Mouse (Mus musculus): Measurements from ENCODE around the gene Gpatch2l.

Gpatch2l gene

GRCm38 (mm10) chr12:86241604-86242536, at the start of gene Gpatch2l:
Gene Gpatch2l (plus strand): TSS chr12:86241858.
- in situ Hi-C loops (cut with MboI; ENCODE audit: low sequenced_read_pairs) = no loop called here

GRCm38 (mm10) chr12:86192036-86192449, 49.6 kb upstream of the Gpatch2l start:
- in situ Hi-C loops (cut with MboI; ENCODE audit: low sequenced_read_pairs) = no loop called here

- in situ Hi-C loops (cut with MboI; ENCODE audit: low sequenced_read_pairs) = no loop called here
These were observed 44.7 kb upstream of the Gpatch2l start for GRCm38 (mm10) chr12:86196944-86197343.

- in situ Hi-C loops (cut with MboI; ENCODE audit: low sequenced_read_pairs) = no loop called here
These were observed 38.1 kb upstream of the Gpatch2l start for GRCm38 (mm10) chr12:86203443-86204057.

GRCm38 (mm10) chr12:86211099-86211520, 30.5 kb upstream of the Gpatch2l start:
- in situ Hi-C loops (cut with MboI; ENCODE audit: low sequenced_read_pairs) = no loop called here

GRCm38 (mm10) chr12:86212693-86213470, 28.8 kb upstream of the Gpatch2l start:
- in situ Hi-C loops (cut with MboI; ENCODE audit: low sequenced_read_pairs) = no loop called here

GRCm38 (mm10) chr12:86214201-86214600, 27.5 kb upstream of the Gpatch2l start:
- in situ Hi-C loops (cut with MboI; ENCODE audit: low sequenced_read_pairs) = no loop called here

GRCm38 (mm10) chr12:86216687-86217421, 24.8 kb upstream of the Gpatch2l start:
- in situ Hi-C loops (cut with MboI; ENCODE audit: low sequenced_read_pairs) = no loop called here

GRCm38 (mm10) chr12:86220200-86221021, 21.2 kb upstream of the Gpatch2l start:
- in situ Hi-C loops (cut with MboI; ENCODE audit: low sequenced_read_pairs) = no loop called here

- in situ Hi-C loops (cut with MboI; ENCODE audit: low sequenced_read_pairs) = no loop called here
These were observed 20.5 kb upstream of the Gpatch2l start for GRCm38 (mm10) chr12:86221074-86221703.

GRCm38 (mm10) chr12:86234295-86234694, 7.4 kb upstream of the Gpatch2l start:
- in situ Hi-C loops (cut with MboI; ENCODE audit: low sequenced_read_pairs) = no loop called here

- in situ Hi-C loops (cut with MboI; ENCODE audit: low sequenced_read_pairs) = no loop called here
These were observed 2.9 kb upstream of the Gpatch2l start for GRCm38 (mm10) chr12:86238736-86239135.

GRCm38 (mm10) chr12:86242563-86242962, 905 bp downstream of the Gpatch2l start:
- in situ Hi-C loops (cut with MboI; ENCODE audit: low sequenced_read_pairs) = no loop called here

GRCm38 (mm10) chr12:86243936-86244335, 2.3 kb downstream of the Gpatch2l start:
- in situ Hi-C loops (cut with MboI; ENCODE audit: low sequenced_read_pairs) = no loop called here

GRCm38 (mm10) chr12:86250183-86250582, 8.5 kb downstream of the Gpatch2l start:
- in situ Hi-C loops (cut with MboI; ENCODE audit: low sequenced_read_pairs) = no loop called here

GRCm38 (mm10) chr12:86254910-86255309, 13.3 kb downstream of the Gpatch2l start:
- in situ Hi-C loops (cut with MboI; ENCODE audit: low sequenced_read_pairs) = no loop called here

GRCm38 (mm10) chr12:86271626-86272025, 30.0 kb downstream of the Gpatch2l start:
- in situ Hi-C loops (cut with MboI; ENCODE audit: low sequenced_read_pairs) = no loop called here

- in situ Hi-C loops (cut with MboI; ENCODE audit: low sequenced_read_pairs) = no loop called here
These were observed 32.6 kb downstream of the Gpatch2l start for GRCm38 (mm10) chr12:86274246-86274645.

GRCm38 (mm10) chr12:86275731-86276130, 34.1 kb downstream of the Gpatch2l start:
- in situ Hi-C loops (cut with MboI; ENCODE audit: low sequenced_read_pairs) = no loop called here

Measured in CH12F3 (cell line).